Mouse (Mus musculus): ENCODE measurements at regions not wholly inside any gene's neighbourhood (a gene's known extent, or its start where the extent isn't known, plus 50 kb on each side); places are given as distances from the start of the nearest gene placed in this dataset.

DNA sequence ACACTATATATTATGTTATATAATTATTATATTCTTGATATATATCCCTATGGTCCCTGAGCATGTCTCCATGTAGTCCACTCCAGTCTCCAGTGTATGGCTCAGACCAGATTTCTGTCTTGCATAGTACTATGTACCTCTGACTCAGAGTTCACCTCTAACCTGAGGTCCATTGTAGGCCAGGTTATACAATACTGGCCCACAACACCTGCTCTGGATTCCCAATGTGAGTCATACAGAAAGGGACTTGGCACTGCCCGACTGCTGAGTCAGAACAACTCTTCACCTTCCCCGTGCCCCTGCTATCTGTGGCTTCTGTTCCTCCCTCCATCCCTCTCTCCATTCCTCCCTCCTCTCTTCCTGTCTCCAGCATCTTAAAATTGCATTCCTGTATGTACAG, 236.1 kb upstream of the Zfp637 start:
- H3K36me3 ChIP-seq = no peaks in the 10 kb centered on the region
- no peak overlapping the region for H3K4me3 ChIP-seq
- no peak for ATAC-seq
- no peak overlapping the region for H3K9ac ChIP-seq
- H3K4me1 ChIP-seq = no peaks in the 10 kb centered on the region
- WGBS (ENCODE audit: insufficient replicate concordance) = 68% methylated on average over 2 of the region's 2 CpGs
- no peak overlapping the region for H3K4me2 ChIP-seq
- H3K27ac ChIP-seq = no peak overlapping the region
- H3K9me3 ChIP-seq (replicated peaks) = peaks cover 4% of the 10 kb centered on the region; the same call in 1 of the 2 replicates
- H3K27me3 ChIP-seq (replicated peaks) = no peaks in the 10 kb centered on the region

DNA sequence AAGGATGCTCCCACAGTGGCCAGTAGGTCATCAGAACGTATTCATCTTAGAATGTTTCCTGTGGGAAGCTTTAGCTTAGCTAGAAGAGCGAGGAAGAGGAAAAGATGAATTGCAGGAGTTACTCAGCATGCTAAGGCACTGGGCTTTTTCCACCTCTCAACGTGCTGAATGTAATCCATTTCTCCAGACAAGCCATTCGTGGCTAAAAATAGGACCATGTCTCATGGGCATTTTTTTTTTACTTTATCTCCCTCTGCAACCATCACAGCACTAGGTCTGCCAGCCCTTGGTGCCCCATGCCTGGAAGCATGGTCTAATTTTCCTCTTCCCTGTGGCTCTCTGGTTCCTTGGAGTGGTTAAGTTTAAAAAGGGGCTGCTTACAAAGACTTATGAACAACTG, 235.3 kb upstream of the Zfp637 start:
- WGBS (ENCODE audit: insufficient replicate concordance) = 39% methylated on average over 4 of the region's 4 CpGs

DNA sequence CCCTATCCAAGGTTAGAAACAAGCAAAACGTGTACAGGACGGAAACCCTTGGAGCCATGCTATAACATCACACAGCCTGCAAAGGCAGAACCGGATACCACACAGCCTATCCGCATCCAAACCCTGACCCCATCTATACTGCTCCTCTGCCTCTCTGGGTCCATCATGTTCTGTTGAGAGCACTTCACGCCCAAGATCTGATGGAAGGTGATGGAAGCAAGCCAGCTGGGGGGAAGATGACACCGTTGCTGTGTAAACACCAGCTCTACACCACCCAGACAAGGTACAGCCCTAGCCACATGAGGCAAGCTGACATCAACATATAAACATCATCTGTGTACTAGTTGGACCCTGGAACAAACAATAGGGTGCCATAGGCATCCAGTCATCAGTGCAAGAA, 234.8 kb upstream of the Zfp637 start:
- Histone ChIP-seq H3K9ac (no peak overlapping the region), H3K4me3 (no peak overlapping the region), H3K4me2 (no peak overlapping the region), H3K27ac (no peak overlapping the region), H3K9me3 (replicated peaks) (peaks cover 4% of the 10 kb centered on the region; the same call in 1 of the 2 replicates), H3K4me1 (no peaks in the 10 kb centered on the region), H3K27me3 (replicated peaks) (no peaks in the 10 kb centered on the region), H3K36me3 (no peaks in the 10 kb centered on the region)
- ATAC-seq = no peak
- WGBS (ENCODE audit: insufficient replicate concordance) = 58% methylated on average over 6 of the region's 6 CpGs

More for the DNA sequence above, 235.3 kb upstream of the Zfp637 start:
- Histone ChIP-seq H3K4me3 (no peak overlapping the region), H3K4me1 (no peaks in the 10 kb centered on the region), H3K27me3 (replicated peaks) (no peaks in the 10 kb centered on the region), H3K4me2 (no peak overlapping the region), H3K27ac (no peak overlapping the region), H3K9ac (no peak overlapping the region), H3K9me3 (replicated peaks) (peaks cover 4% of the 10 kb centered on the region; the same call in 1 of the 2 replicates), H3K36me3 (no peaks in the 10 kb centered on the region)
- ATAC-seq = no peak

DNA sequence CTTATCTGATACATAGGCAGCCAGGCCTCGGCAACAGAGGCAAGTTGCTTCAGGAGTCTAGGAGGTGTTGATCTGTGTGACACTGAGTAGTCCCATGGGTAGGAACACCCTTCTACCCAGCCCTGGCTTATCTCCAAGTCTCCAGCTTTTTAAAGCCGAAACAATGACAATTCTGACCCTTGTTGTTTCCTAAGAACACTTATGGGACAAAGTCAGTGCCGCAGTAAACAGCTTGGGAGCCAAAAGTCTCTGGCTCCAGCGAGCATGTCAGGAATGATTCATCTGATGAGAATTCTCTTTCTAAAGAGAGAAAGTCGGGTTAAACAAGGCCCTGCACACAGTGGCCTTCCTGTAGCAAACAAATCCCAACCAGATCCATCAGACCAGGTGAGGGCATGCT, 234.0 kb upstream of the Zfp637 start:
- peaks cover 4% of the 10 kb centered on the region; the same call in 1 of the 2 replicates for H3K9me3 ChIP-seq (replicated peaks)
- 48% methylated on average over 5 of the region's 5 CpGs for WGBS (ENCODE audit: insufficient replicate concordance)
- H3K9ac ChIP-seq = no peak overlapping the region
- no peaks in the 10 kb centered on the region for H3K36me3 ChIP-seq
- no peak overlapping the region for H3K4me3 ChIP-seq
- no peak overlapping the region for H3K27ac ChIP-seq
- H3K4me1 ChIP-seq = no peaks in the 10 kb centered on the region
- no peak overlapping the region for H3K4me2 ChIP-seq
- no peaks in the 10 kb centered on the region for H3K27me3 ChIP-seq (replicated peaks)
- no peak for ATAC-seq

- no peaks in the 10 kb centered on the region for H3K36me3 ChIP-seq
- H3K27ac ChIP-seq = no peak overlapping the region
- no peak overlapping the region for H3K4me2 ChIP-seq
- H3K27me3 ChIP-seq (replicated peaks) = no peaks in the 10 kb centered on the region
- H3K9me3 ChIP-seq (replicated peaks) = no peaks in the 10 kb centered on the region; the same call in 1 of the 2 replicates
- no peaks in the 10 kb centered on the region for H3K4me1 ChIP-seq
- no peak for ATAC-seq
- 43% methylated on average over 11 of the region's 11 CpGs for WGBS (ENCODE audit: insufficient replicate concordance)
- H3K4me3 ChIP-seq = no peak overlapping the region
- no peak overlapping the region for H3K9ac ChIP-seq
These were observed 231.2 kb upstream of the Zfp637 start for GRCm38 (mm10) chr6:117609476-117610404.

GRCm38 (mm10) chr6:117611281-117611680, 229.7 kb upstream of the Zfp637 start:
- no peaks in the 10 kb centered on the region for H3K36me3 ChIP-seq
- ATAC-seq = no peak
- no peak overlapping the region for H3K4me2 ChIP-seq
- H3K9ac ChIP-seq = no peak overlapping the region
- H3K9me3 ChIP-seq (replicated peaks) = no peaks in the 10 kb centered on the region; the same call in 1 of the 2 replicates
- no peaks in the 10 kb centered on the region for H3K27me3 ChIP-seq (replicated peaks)
- H3K27ac ChIP-seq = no peak overlapping the region
- 65% methylated on average over 10 of the region's 10 CpGs for WGBS (ENCODE audit: insufficient replicate concordance)
- H3K4me3 ChIP-seq = no peak overlapping the region
- no peaks in the 10 kb centered on the region for H3K4me1 ChIP-seq

DNA sequence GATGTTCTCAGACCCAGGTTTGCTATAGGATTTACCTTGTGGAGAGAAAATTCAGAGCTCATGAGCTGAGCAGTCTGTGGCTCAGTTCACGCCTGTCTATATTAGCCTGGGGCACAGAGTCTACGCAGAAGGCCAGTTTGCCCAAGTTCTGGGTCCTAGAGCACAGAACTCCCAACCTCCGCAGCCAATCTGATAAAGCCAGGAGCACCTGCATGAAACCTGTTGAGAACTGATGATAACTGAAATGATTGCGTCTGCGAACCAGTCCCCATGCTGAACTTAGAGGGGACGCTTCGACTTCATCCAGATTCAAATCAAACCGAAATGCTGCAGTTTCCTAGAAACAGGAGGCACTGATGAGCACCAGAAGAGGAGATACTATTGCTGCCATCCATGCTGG, 229.0 kb upstream of the Zfp637 start:
- H3K4me3 ChIP-seq = peak overlapping the region; percentile 6; the same call in 1 of the 2 replicates
- no peak for ATAC-seq
- peak overlapping the region; percentile 27; the same call in 1 of the 2 replicates for H3K4me2 ChIP-seq
- H3K27me3 ChIP-seq (replicated peaks) = no peaks in the 10 kb centered on the region
- no peaks in the 10 kb centered on the region; the same call in 1 of the 2 replicates for H3K9me3 ChIP-seq (replicated peaks)
- H3K9ac ChIP-seq = no peak overlapping the region
- H3K27ac ChIP-seq = no peak overlapping the region
- H3K36me3 ChIP-seq = no peaks in the 10 kb centered on the region
- no peaks in the 10 kb centered on the region for H3K4me1 ChIP-seq
- 80% methylated on average over 8 of the region's 8 CpGs for WGBS (ENCODE audit: insufficient replicate concordance)

DNA sequence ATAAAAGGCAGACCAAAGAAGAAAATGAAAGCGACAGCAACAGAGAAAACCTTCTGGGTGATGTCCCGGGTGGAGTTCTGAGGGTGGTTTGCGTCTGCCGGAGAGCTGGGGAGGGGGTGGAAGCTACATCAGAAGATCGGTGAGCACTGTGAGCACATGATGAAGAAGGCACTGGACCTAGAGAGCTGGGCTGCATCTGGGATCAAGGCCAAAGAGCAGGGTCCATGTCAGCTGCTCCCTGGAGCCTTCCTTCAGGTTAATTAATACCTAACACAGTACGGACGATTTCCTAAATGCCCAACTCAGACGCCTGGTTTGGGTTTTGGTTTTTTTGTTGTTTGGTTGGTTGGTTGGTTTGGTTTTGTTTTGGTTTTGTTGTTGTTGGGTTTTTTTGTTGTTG, 228.6 kb upstream of the Zfp637 start:
- Histone ChIP-seq H3K9me3 (replicated peaks) (peaks cover 2% of the 10 kb centered on the region; the same call in 1 of the 2 replicates), H3K4me1 (no peaks in the 10 kb centered on the region), H3K27ac (no peak overlapping the region), H3K36me3 (no peaks in the 10 kb centered on the region), H3K4me2 (peak overlapping the region; percentile 27; the same call in 1 of the 2 replicates), H3K27me3 (replicated peaks) (no peaks in the 10 kb centered on the region), H3K4me3 (peak overlapping the region; percentile 6; the same call in 1 of the 2 replicates), H3K9ac (no peak overlapping the region)
- no peak for ATAC-seq
- 71% methylated on average over 8 of the region's 8 CpGs for WGBS (ENCODE audit: insufficient replicate concordance)

- no peak overlapping the region for H3K9ac ChIP-seq
- WGBS (ENCODE audit: insufficient replicate concordance) = 66% methylated on average over 11 of the region's 11 CpGs
- no peak for ATAC-seq
- peaks cover 4% of the 10 kb centered on the region; the same call in 1 of the 2 replicates for H3K9me3 ChIP-seq (replicated peaks)
- no peaks in the 10 kb centered on the region for H3K27me3 ChIP-seq (replicated peaks)
- no peak overlapping the region for H3K4me3 ChIP-seq
- no peaks in the 10 kb centered on the region for H3K36me3 ChIP-seq
- no peaks in the 10 kb centered on the region for H3K4me1 ChIP-seq
- no peak overlapping the region for H3K27ac ChIP-seq
- H3K4me2 ChIP-seq = no peak overlapping the region
These were observed 227.2 kb upstream of the Zfp637 start for GRCm38 (mm10) chr6:117613656-117614350.

DNA sequence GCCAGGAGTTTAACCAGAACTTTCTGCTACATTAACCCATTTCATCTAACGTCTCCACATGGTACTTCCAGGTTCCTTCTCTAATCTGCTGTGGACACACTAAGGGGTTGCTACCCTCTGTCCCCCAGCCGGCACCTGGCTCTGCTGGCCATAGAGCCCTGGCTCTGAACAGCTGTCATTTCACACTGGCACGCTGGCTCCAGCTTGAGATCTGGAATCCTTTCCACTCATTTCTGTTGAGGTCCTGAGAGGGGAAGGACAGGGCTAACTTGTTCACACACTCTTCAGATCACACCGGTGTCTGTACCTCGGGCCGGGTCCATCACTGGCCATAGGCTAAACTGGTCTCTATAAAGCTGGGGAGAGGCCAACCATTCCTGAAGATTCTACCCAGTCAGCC, 226.6 kb upstream of the Zfp637 start:
- no peak overlapping the region for H3K27ac ChIP-seq
- H3K4me2 ChIP-seq = no peak overlapping the region
- H3K9me3 ChIP-seq (replicated peaks) = 0 out of 2 replicates have a peak, but pooled peaks cover 4% of the 10 kb centered on the region
- no peak overlapping the region for H3K4me3 ChIP-seq
- no peaks in the 10 kb centered on the region for H3K4me1 ChIP-seq
- no peaks in the 10 kb centered on the region for H3K36me3 ChIP-seq
- H3K27me3 ChIP-seq (replicated peaks) = no peaks in the 10 kb centered on the region
- ATAC-seq = no peak
- no peak overlapping the region for H3K9ac ChIP-seq
- 70% methylated on average over 6 of the region's 6 CpGs for WGBS (ENCODE audit: insufficient replicate concordance)

- Histone ChIP-seq H3K4me2 (no peak overlapping the region), H3K27me3 (replicated peaks) (no peaks in the 10 kb centered on the region), H3K4me3 (no peak overlapping the region), H3K4me1 (no peaks in the 10 kb centered on the region), H3K27ac (no peak overlapping the region), H3K9ac (no peak overlapping the region), H3K36me3 (no peaks in the 10 kb centered on the region), H3K9me3 (replicated peaks) (0 out of 2 replicates have a peak, but pooled peaks cover 4% of the 10 kb centered on the region)
- no peak for ATAC-seq
- 77% methylated on average over 6 of the region's 6 CpGs for WGBS (ENCODE audit: insufficient replicate concordance)
These were observed 223.8 kb upstream of the Zfp637 start for GRCm38 (mm10) chr6:117617168-117617567.

DNA sequence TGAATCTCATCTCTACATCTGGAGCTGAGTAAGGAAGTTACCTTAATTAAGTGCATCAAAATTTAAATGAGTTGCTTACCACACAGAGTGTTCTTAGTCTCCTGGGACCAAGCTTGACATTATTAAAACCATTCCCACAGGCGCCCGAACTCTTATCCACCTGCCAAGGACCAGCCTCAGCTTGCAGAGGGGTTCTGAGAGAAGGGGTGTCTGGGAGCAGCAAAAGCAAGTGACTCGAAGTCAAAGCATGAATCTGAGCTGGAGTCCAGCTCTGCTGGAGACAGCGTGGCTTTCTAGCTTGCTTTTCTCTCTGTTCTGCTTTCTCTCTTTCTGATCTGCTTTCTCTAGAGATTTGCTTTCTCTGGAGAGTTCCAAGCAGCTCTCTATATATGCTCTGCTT, 223.0 kb upstream of the Zfp637 start:
- no peak for ATAC-seq
- WGBS (ENCODE audit: insufficient replicate concordance) = 67% methylated on average over 4 of the region's 4 CpGs
- no peaks in the 10 kb centered on the region for H3K27me3 ChIP-seq (replicated peaks)
- no peaks in the 10 kb centered on the region for H3K4me1 ChIP-seq
- H3K27ac ChIP-seq = no peak overlapping the region
- no peak overlapping the region for H3K4me2 ChIP-seq
- no peak overlapping the region for H3K4me3 ChIP-seq
- H3K9ac ChIP-seq = no peak overlapping the region
- no peaks in the 10 kb centered on the region for H3K36me3 ChIP-seq
- 0 out of 2 replicates have a peak, but pooled peaks cover 4% of the 10 kb centered on the region for H3K9me3 ChIP-seq (replicated peaks)
